Mouse (Mus musculus) stomach, embryonic 16.5 days (tissue): ENCODE measurements at regions not wholly inside any gene's neighbourhood (a gene's known extent, or its start where the extent isn't known, plus 50 kb on each side); places are given as distances from the start of the nearest gene placed in this dataset.

Experiments
- ATAC-seq: fragments of 200-750 bp; cut with Nextera tagmentation; 2 replicates; pipeline ENCODE4 v1.8.0; 2017; ENCODE audit warnings: moderate number of reproducible peaks, moderate TSS enrichment; ENCODE audit not compliant: insufficient read depth, low FRiP score
- H3K27ac ChIP-seq: fragments of 300-500 bp; sonication (generic); 2 replicates; pipeline ENCODE4 v1.5.1; 2014; ENCODE audit warnings: low read length
- H3K27me3 ChIP-seq: fragments of 300-500 bp; sonication (generic); 2 replicates; pipeline ENCODE4 v1.6.1; 2014; ENCODE audit warnings: low read length, control low read depth, mixed read lengths; ENCODE audit not compliant: control insufficient read depth, insufficient read depth
- H3K36me3 ChIP-seq: fragments of 300-500 bp; sonication (generic); 2 replicates; pipeline ENCODE4 v1.6.1; 2014; ENCODE audit warnings: low read length; ENCODE audit not compliant: control insufficient read depth, insufficient read depth
- H3K4me1 ChIP-seq: fragments of 300-500 bp; sonication (generic); 2 replicates; pipeline ENCODE4 v1.6.1; 2014; ENCODE audit warnings: low read length, control low read depth, mixed read lengths; ENCODE audit not compliant: control insufficient read depth, insufficient read depth
- H3K4me2 ChIP-seq: fragments of 300-500 bp; sonication (generic); 2 replicates; pipeline ENCODE4 v1.6.1; 2014; ENCODE audit warnings: low read depth, low read length, mixed read lengths
- H3K4me3 ChIP-seq: fragments of 300-500 bp; sonication (generic); replicated peaks from 2 replicates; pipeline ENCODE4 v1.5.1; 2014; ENCODE audit warnings: mild to moderate bottlenecking, low read length
- H3K9ac ChIP-seq: fragments of 300-500 bp; sonication (generic); 2 replicates; pipeline ENCODE4 v1.6.1; 2014; ENCODE audit warnings: low read length
- H3K9me3 ChIP-seq: fragments of 300-500 bp; sonication (generic); replicated peaks from 2 replicates; pipeline ENCODE4 v1.6.1; 2016; ENCODE audit warnings: low read length, control low read depth; ENCODE audit not compliant: control insufficient read depth
- WGBS: fragments of 180-500 bp; shearing (Covaris S2); extraction: QIAGEN DNeasy Blood & Tissue Kit; methylation state at CpG from one replicate; pipeline ENCODE4 v1.1.7; 2014; 5-methylcytosine and 5-hydroxymethylcytosine counted together

DNA sequence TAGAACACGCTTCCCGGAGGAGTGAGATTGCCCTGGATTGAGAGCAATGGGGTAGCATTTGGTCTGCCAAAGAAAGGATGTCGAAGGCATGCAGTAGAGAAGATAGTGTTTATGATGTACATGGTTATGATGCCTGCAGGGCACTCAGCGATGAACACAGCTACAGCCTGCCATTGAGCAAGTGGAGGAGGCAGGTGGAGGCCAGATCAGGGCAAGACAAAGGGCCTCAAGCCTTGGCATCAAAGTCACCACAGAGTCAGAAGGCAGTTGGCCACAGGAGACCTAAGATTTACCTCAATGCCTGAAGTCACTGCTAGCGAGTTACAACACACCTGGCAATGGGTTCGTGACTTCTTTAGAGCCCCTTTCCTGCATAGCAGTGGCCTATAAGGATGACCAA is 89.3 kb upstream of the Hnrnpa3 start:
- Histone ChIP-seq H3K4me2 (no peak overlapping the region), H3K4me3 (no peak overlapping the region), H3K27me3 (no peaks in the 10 kb centered on the region), H3K36me3 (no peaks in the 10 kb centered on the region), H3K9ac (no peak overlapping the region), H3K27ac (no peak overlapping the region), H3K9me3 (no peaks in the 10 kb centered on the region), H3K4me1 (no peaks in the 10 kb centered on the region)
- WGBS, result 85% methylated on average over 6 of the region's 6 CpGs
- no peak for ATAC-seq

DNA sequence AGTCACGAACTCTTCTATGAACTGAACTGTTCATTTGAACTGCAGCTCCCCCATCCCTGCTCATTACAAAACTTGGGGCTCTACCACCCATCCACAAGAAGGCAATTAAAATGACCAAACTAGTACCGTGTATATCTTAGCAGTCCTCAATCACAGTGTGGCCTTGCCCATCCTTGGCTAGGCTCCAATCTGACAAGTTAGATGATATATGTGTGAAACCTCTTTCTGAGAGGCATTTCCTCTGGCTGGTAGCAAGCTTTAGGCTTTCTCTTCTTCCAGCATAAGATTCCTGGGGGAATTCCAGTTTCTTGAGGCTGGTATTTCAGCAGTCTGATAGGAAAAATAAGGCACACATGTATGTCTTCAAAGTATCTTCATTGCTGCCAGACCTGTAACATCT is 88.8 kb upstream of the Hnrnpa3 start:
- Histone ChIP-seq H3K4me3 (no peak overlapping the region), H3K27ac (no peak overlapping the region), H3K27me3 (no peaks in the 10 kb centered on the region), H3K36me3 (no peaks in the 10 kb centered on the region), H3K4me2 (no peak overlapping the region), H3K9ac (no peak overlapping the region), H3K4me1 (no peaks in the 10 kb centered on the region), H3K9me3 (no peaks in the 10 kb centered on the region)
- WGBS, result 61% methylated on average over 2 of the region's 2 CpGs
- ATAC-seq, result no peak

DNA sequence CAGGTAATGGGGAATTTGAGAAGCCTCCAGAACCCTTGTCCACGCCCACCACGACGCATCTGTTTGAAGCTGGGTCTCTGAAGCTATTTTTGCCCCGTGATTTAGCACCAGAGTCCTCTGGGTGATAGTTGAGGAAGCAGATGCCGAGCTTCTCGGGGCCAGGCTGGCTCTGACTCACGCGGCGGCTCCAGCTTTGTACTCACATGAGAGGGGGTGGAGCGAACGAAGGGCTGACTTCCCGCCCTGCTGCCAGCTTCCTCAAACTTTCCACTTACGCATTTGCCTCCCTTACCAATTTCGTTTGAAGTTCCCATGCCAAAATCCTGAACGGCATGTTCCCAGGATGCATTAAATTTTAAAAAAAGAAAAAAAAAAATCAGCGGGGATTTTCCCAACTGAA is 74.1 kb upstream of the Hnrnpa3 start:
- Histone ChIP-seq H3K36me3 (no peaks in the 10 kb centered on the region), H3K27ac (no peak overlapping the region), H3K4me3 (peak overlapping the region; percentile 40), H3K4me2 (peak overlapping the region; percentile 60), H3K4me1 (peaks cover 10% of the 10 kb centered on the region), H3K27me3 (0 out of 2 replicates have a peak, but pooled peaks cover 4% of the 10 kb centered on the region), H3K9me3 (no peaks in the 10 kb centered on the region), H3K9ac (peak overlapping the region; percentile 66)
- peak; percentile 86 for ATAC-seq
- WGBS, result 2% methylated on average over 16 of the region's 16 CpGs

DNA sequence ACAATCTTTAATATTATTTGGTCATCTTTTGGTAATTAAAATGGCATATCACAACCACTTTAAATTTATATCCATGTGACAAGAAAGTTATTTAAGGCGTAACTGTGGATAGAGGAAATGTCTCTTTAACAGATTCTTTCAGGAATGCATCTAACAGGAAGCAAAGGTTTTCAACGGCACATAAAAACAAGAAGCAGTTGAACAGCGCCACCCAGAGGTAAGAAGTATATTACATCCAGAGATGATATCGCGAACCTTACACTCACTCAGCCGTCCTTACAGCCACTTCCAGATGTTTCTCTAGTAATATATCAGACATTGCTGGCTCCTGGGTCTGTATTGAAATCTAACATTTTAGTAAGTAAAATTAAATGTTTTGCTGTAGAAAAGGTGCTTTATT is 70.5 kb upstream of the Hnrnpa3 start:
- peaks cover 24% of the 10 kb centered on the region for H3K27me3 ChIP-seq
- H3K9me3 ChIP-seq, result no peaks in the 10 kb centered on the region
- no peak overlapping the region for H3K9ac ChIP-seq
- H3K4me3 ChIP-seq, result no peak overlapping the region
- WGBS, result 2% methylated on average over 6 of the region's 6 CpGs
- no peak overlapping the region for H3K4me2 ChIP-seq
- H3K27ac ChIP-seq, result no peak overlapping the region
- peaks cover 10% of the 10 kb centered on the region for H3K4me1 ChIP-seq
- no peaks in the 10 kb centered on the region for H3K36me3 ChIP-seq
- ATAC-seq, result no peak

- Histone ChIP-seq H3K4me3 (peak overlapping the region; percentile 19), H3K9me3 (no peaks in the 10 kb centered on the region), H3K27me3 (peaks cover 25% of the 10 kb centered on the region), H3K27ac (no peak overlapping the region), H3K9ac (peak overlapping the region; percentile 11; the same call in 1 of the 2 replicates), H3K4me1 (peaks cover 10% of the 10 kb centered on the region), H3K36me3 (no peaks in the 10 kb centered on the region), H3K4me2 (peak overlapping the region; percentile 43)
- no peak for ATAC-seq
- 6% methylated on average over 19 of the region's 19 CpGs for WGBS
These were observed 69.6 kb upstream of the Hnrnpa3 start for GRCm38 (mm10) chr2:75589452-75589851.

- peak overlapping the region; percentile 43 for H3K4me2 ChIP-seq
- H3K4me3 ChIP-seq, result peak overlapping the region; percentile 19; the same call in 1 of the 2 replicates
- H3K27me3 ChIP-seq, result peaks cover 25% of the 10 kb centered on the region
- 6% methylated on average over 10 of the region's 10 CpGs for WGBS
- no peak overlapping the region for H3K9ac ChIP-seq
- H3K36me3 ChIP-seq, result no peaks in the 10 kb centered on the region
- no peak for ATAC-seq
- H3K9me3 ChIP-seq, result no peaks in the 10 kb centered on the region
- H3K4me1 ChIP-seq, result peaks cover 7% of the 10 kb centered on the region
- no peak overlapping the region for H3K27ac ChIP-seq
These were observed 68.9 kb upstream of the Hnrnpa3 start for GRCm38 (mm10) chr2:75590175-75590574.

GRCm38 (mm10) chr2:75600511-75600910 is 58.5 kb upstream of the Hnrnpa3 start:
- H3K27ac ChIP-seq, result no peak overlapping the region
- no peak overlapping the region for H3K9ac ChIP-seq
- H3K36me3 ChIP-seq, result no peaks in the 10 kb centered on the region
- ATAC-seq, result no peak
- H3K9me3 ChIP-seq, result no peaks in the 10 kb centered on the region
- H3K4me3 ChIP-seq, result no peak overlapping the region
- no peaks in the 10 kb centered on the region for H3K4me1 ChIP-seq
- no peaks in the 10 kb centered on the region for H3K27me3 ChIP-seq
- no peak overlapping the region for H3K4me2 ChIP-seq
- WGBS, result 57% methylated on average over 5 of the region's 5 CpGs

DNA sequence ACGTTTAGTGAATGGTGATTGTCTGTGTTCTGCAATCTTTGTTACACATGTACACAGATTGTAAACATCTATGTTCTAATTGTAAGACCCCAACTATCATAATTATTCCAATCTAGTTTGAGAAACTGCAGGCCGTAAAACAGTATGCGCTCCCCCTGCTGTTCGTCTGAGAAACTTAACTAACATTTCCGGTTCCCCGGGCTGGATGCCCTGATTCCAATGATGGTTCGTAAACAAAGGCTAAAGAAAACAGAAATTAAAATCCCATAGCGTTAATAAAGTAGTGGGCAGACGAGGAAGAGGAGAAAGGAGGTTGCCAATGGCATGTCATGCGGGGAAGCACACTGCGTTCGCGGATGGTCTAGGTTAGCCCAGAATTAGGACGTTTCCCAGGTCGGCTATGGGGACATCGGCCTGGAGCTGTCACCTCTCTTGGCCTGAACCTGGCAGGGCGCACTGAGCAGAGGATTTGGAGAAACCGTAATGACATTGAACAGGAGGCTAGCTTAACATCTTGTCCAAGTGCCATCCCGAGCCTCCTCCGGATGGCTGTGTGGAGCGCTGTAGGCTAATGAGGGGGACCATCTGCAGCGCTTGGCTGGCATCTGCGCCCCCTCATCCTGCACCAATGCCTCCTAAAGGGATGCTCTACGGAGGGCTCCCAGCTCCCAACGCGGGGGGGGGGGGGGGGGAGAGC is 55.7 kb upstream of the Hnrnpa3 start:
- H3K9me3 ChIP-seq, result no peaks in the 10 kb centered on the region
- H3K9ac ChIP-seq, result peak overlapping the region; percentile 66
- H3K36me3 ChIP-seq, result no peaks in the 10 kb centered on the region
- no peak for ATAC-seq
- H3K4me3 ChIP-seq, result peak overlapping the region; percentile 38
- peak overlapping the region; percentile 57 for H3K4me2 ChIP-seq
- 12% methylated on average over 25 of the region's 26 CpGs for WGBS
- no peak overlapping the region for H3K27ac ChIP-seq
- H3K27me3 ChIP-seq, result no peaks in the 10 kb centered on the region
- H3K4me1 ChIP-seq, result peaks cover 6% of the 10 kb centered on the region; the same call in 1 of the 2 replicates

DNA sequence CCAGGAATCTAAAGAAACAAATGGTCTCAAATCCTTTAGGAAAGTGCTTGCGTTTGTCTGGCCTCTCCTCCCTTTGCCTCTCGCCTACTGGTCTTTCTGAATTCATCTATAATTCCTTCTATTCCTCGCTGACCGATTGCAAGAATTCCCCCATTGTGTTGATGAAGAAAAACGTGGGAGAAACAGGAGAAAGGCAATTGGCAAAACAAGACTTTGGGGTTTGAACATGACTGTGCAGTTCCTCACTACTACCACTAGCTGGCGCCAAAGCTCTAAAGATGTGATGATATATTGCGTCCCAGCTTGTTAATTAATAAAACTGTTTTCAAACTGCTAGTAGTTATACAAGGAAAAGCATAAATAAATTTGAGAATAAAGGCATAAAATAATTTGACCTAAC is 53.4 kb upstream of the Hnrnpa3 start:
- Histone ChIP-seq H3K4me1 (peaks cover 20% of the 10 kb centered on the region; the same call in 1 of the 2 replicates), H3K9ac (peak overlapping the region; percentile 31; the same call in 1 of the 2 replicates), H3K36me3 (no peaks in the 10 kb centered on the region), H3K9me3 (no peaks in the 10 kb centered on the region), H3K27ac (no peak overlapping the region), H3K4me3 (no peak overlapping the region), H3K27me3 (no peaks in the 10 kb centered on the region), H3K4me2 (0 out of 2 replicates have a peak overlapping the region, but pooled peaks have one; percentile 11)
- no peak for ATAC-seq
- WGBS, result 1% methylated on average over 7 of the region's 7 CpGs
